Mouse (Mus musculus): ENCODE results near the gene Arhgap9. TPM values are rescaled to one million over a fixed set of nuclear protein-coding genes. Genes with fewer than 3 reads are reported as not detected.

Arhgap9 gene
- polyA plus RNA-seq, 1 experiment from 2014 or later = 13.5 TPM

- ATAC-seq (peak; percentile 72), DNase-seq (peak; percentile 86)
- Histone ChIP-seq H3K27ac (ENCODE audit: low read depth) (peak overlapping the region; percentile 80; the same call in 1 of the 2 replicates), H3K27me3 (ENCODE audit: insufficient read depth, low read length) (no peaks in the 10 kb centered on the region), H3K4me1 (ENCODE audit: insufficient read depth) (peaks cover 22% of the 10 kb centered on the region), H3K4me3 (ENCODE audit: low read depth, low read length) (peak overlapping the region; percentile 43), H3K4me2 (ENCODE audit: low read depth, low read length) (peak overlapping the region; percentile 91), H3K9ac (replicated peaks) (no peak overlapping the region), H3K9me3 (ENCODE audit: low read length) (no peaks in the 10 kb centered on the region), H3K36me3 (replicated peaks; ENCODE audit: insufficient read depth, low read length) (peaks cover 5% of the 10 kb centered on the region)
- WGBS (ENCODE audit: insufficient replicate concordance) = 11% methylated on average over 7 of the region's 7 CpGs
- TF ChIP-seq CTCF (IDR thresholded peaks at IDR 0.05; ENCODE audit: low read depth) = peak; percentile 71
- no peak for TF ChIP-seq EP300 (IDR thresholded peaks at IDR 0.05; ENCODE audit: low read depth)
Measured at GRCm38 (mm10) chr10:127324495-127324894, 2.7 kb downstream of the Arhgap9 start.

- peaks cover 22% of the 10 kb centered on the region for H3K4me1 ChIP-seq (ENCODE audit: insufficient read depth)
Measured at GRCm38 (mm10) chr10:127325454-127326016, 3.8 kb downstream of the Arhgap9 start.

GRCm38 (mm10) chr10:127326017-127326801 lies 4.4 kb downstream of the Arhgap9 start:
- H3K4me1 ChIP-seq (ENCODE audit: insufficient read depth) = peaks cover 22% of the 10 kb centered on the region
- peaks cover 5% of the 10 kb centered on the region for H3K36me3 ChIP-seq (replicated peaks; ENCODE audit: insufficient read depth, low read length)
- peak overlapping the region; percentile 56 for H3K4me3 ChIP-seq (ENCODE audit: low read depth, low read length)
- no peak for TF ChIP-seq EP300 (IDR thresholded peaks at IDR 0.05; ENCODE audit: low read depth)
- no peak for TF ChIP-seq CTCF (IDR thresholded peaks at IDR 0.05; ENCODE audit: low read depth)
- no peaks in the 10 kb centered on the region for H3K9me3 ChIP-seq (ENCODE audit: low read length)
- WGBS (ENCODE audit: insufficient replicate concordance) = 3% methylated on average over 53 of the region's 54 CpGs
- H3K4me2 ChIP-seq (ENCODE audit: low read depth, low read length) = peak overlapping the region; percentile 91
- peak; percentile 32 for ATAC-seq
- peak overlapping the region; percentile 66 for H3K9ac ChIP-seq (replicated peaks)
- peak; percentile 49 for DNase-seq
- H3K27ac ChIP-seq (ENCODE audit: low read depth) = 0 out of 2 replicates have a peak overlapping the region, but pooled peaks have one; percentile 34
- H3K27me3 ChIP-seq (ENCODE audit: insufficient read depth, low read length) = no peaks in the 10 kb centered on the region

More at GRCm38 (mm10) chr10:127325454-127326016, 3.8 kb downstream of the Arhgap9 start:
- Histone ChIP-seq H3K9ac (replicated peaks) (peak overlapping the region; percentile 66), H3K4me3 (ENCODE audit: low read depth, low read length) (peak overlapping the region; percentile 56), H3K36me3 (replicated peaks; ENCODE audit: insufficient read depth, low read length) (peaks cover 5% of the 10 kb centered on the region), H3K27me3 (ENCODE audit: insufficient read depth, low read length) (no peaks in the 10 kb centered on the region), H3K9me3 (ENCODE audit: low read length) (no peaks in the 10 kb centered on the region), H3K27ac (ENCODE audit: low read depth) (peak overlapping the region; percentile 34; the same call in 1 of the 2 replicates), H3K4me2 (ENCODE audit: low read depth, low read length) (peak overlapping the region; percentile 91)
- 26% methylated on average over 14 of the region's 14 CpGs for WGBS (ENCODE audit: insufficient replicate concordance)
- ATAC-seq (no peak), DNase-seq (no peak)
- no peak for TF ChIP-seq CTCF (IDR thresholded peaks at IDR 0.05; ENCODE audit: low read depth)
- TF ChIP-seq EP300 (IDR thresholded peaks at IDR 0.05; ENCODE audit: low read depth) = no peak

DNA sequence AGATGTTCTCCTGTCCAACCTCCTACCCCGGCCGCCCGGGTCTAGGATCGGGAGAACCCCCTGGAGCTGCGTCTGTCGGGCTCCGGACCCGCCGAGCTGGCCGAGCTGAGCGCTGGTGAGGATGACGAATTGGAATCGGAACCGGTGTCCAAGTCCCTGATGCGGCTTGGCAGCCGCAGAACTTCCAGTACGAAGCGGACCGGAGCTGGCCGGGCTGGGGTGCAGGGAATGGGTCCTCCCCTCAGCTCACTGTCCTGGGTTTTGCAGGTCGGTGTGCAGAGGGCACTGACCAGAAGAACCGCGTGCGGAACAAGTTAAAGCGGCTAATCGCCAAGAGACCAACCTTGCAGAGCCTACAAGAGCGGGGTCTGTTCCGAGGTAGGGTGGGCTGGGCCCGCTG lies 5.1 kb downstream of the Arhgap9 start:
- peak overlapping the region; percentile 56 for H3K4me3 ChIP-seq (ENCODE audit: low read depth, low read length)
- no peak overlapping the region for H3K27ac ChIP-seq (ENCODE audit: low read depth)
- ATAC-seq (no peak; the same call in 1 of the 2 replicates), DNase-seq (no peak)
- peaks cover 22% of the 10 kb centered on the region for H3K4me1 ChIP-seq (ENCODE audit: insufficient read depth)
- no peaks in the 10 kb centered on the region for H3K27me3 ChIP-seq (ENCODE audit: insufficient read depth, low read length)
- peaks cover 5% of the 10 kb centered on the region for H3K36me3 ChIP-seq (replicated peaks; ENCODE audit: insufficient read depth, low read length)
- H3K9me3 ChIP-seq (ENCODE audit: low read length) = no peaks in the 10 kb centered on the region
- H3K9ac ChIP-seq (replicated peaks) = peak overlapping the region; percentile 66
- WGBS (ENCODE audit: insufficient replicate concordance) = 35% methylated on average over 29 of the region's 29 CpGs
- TF ChIP-seq EP300 (IDR thresholded peaks at IDR 0.05; ENCODE audit: low read depth) (no peak), CTCF (IDR thresholded peaks at IDR 0.05; ENCODE audit: low read depth) (no peak)
- peak overlapping the region; percentile 91 for H3K4me2 ChIP-seq (ENCODE audit: low read depth, low read length)

- ATAC-seq = no peak
- 0 out of 2 replicates have a peak, but pooled peaks cover 3% of the 10 kb centered on the region for H3K27me3 ChIP-seq (ENCODE audit: insufficient read depth, low read length)
- H3K27ac ChIP-seq (ENCODE audit: low read depth) = no peak overlapping the region
- H3K4me2 ChIP-seq (ENCODE audit: low read depth, low read length) = no peak overlapping the region
- peaks cover 5% of the 10 kb centered on the region for H3K36me3 ChIP-seq (replicated peaks; ENCODE audit: insufficient read depth, low read length)
- DNase-seq = no peak
- H3K9ac ChIP-seq (replicated peaks) = no peak overlapping the region
- peaks cover 22% of the 10 kb centered on the region for H3K4me1 ChIP-seq (ENCODE audit: insufficient read depth)
- no peak overlapping the region for H3K4me3 ChIP-seq (ENCODE audit: low read depth, low read length)
- TF ChIP-seq CTCF (IDR thresholded peaks at IDR 0.05; ENCODE audit: low read depth) = no peak
- TF ChIP-seq EP300 (IDR thresholded peaks at IDR 0.05; ENCODE audit: low read depth) = no peak
- WGBS (ENCODE audit: insufficient replicate concordance) = 75% methylated on average over 18 of the region's 18 CpGs
- H3K9me3 ChIP-seq (ENCODE audit: low read length) = no peaks in the 10 kb centered on the region
Measured at GRCm38 (mm10) chr10:127327461-127328145, 5.8 kb downstream of the Arhgap9 start.

- peak; percentile 39; the same call in 1 of the 2 replicates for ATAC-seq
- Histone ChIP-seq H3K27ac (ENCODE audit: low read depth) (no peak overlapping the region), H3K4me1 (ENCODE audit: insufficient read depth) (peaks cover 18% of the 10 kb centered on the region), H3K4me2 (ENCODE audit: low read depth, low read length) (no peak overlapping the region), H3K36me3 (replicated peaks; ENCODE audit: insufficient read depth, low read length) (peaks cover 5% of the 10 kb centered on the region), H3K9me3 (ENCODE audit: low read length) (no peaks in the 10 kb centered on the region), H3K9ac (replicated peaks) (no peak overlapping the region), H3K4me3 (ENCODE audit: low read depth, low read length) (no peak overlapping the region), H3K27me3 (ENCODE audit: insufficient read depth, low read length) (0 out of 2 replicates have a peak, but pooled peaks cover 3% of the 10 kb centered on the region)
- no peak for DNase-seq
- WGBS (ENCODE audit: insufficient replicate concordance) = 75% methylated on average over 7 of the region's 7 CpGs
- TF ChIP-seq EP300 (IDR thresholded peaks at IDR 0.05; ENCODE audit: low read depth) (no peak), CTCF (IDR thresholded peaks at IDR 0.05; ENCODE audit: low read depth) (no peak)
Measured at GRCm38 (mm10) chr10:127330212-127330611, 8.4 kb downstream of the Arhgap9 start.
